Mouse (Mus musculus) mouse trophoblast stem cell (cell line): ENCODE results near the gene Gmds.

Source experiments
- in situ Hi-C, 2 experiments: fragments of 300-500 bp; cut with MseI, MboI; formaldehyde crosslinking; loops; 2 replicates in 1 of 2; 3 replicates in 1 of 2; pipeline ENCODE4 v1.15.1; 2025

Gene Gmds

GRCm38 (mm10) chr13:31812701-31813100 is 525.8 kb downstream of the Gmds start:
- in situ Hi-C loops: no loop called here

GRCm38 (mm10) chr13:31811542-31812021 is 527.0 kb downstream of the Gmds start:
- in situ Hi-C loops: no loop called here

- in situ Hi-C loops: no loop called here
Measured at GRCm38 (mm10) chr13:31810693-31811541, 527.6 kb downstream of the Gmds start.

- in situ Hi-C loops: no loop called here
Measured at GRCm38 (mm10) chr13:31810375-31810692, 528.2 kb downstream of the Gmds start.

GRCm38 (mm10) chr13:31809701-31810100 is 528.8 kb downstream of the Gmds start:
- in situ Hi-C loops: loop anchor here in 1 of 2 experiments (10.0 kb wide), 1 partner anchor 145 kb away; no protein-coding TSS in a partner anchor

- in situ Hi-C loops: loop anchor here in 1 of 2 experiments (10.0 kb wide), 1 partner anchor 146 kb away; no protein-coding TSS in a partner anchor
Measured at GRCm38 (mm10) chr13:31808804-31809420, 529.6 kb downstream of the Gmds start.

GRCm38 (mm10) chr13:31808116-31808803 is 530.3 kb downstream of the Gmds start:
- in situ Hi-C loops: loop anchor here in 1 of 2 experiments (10.0 kb wide), 1 partner anchor 147 kb away; no protein-coding TSS in a partner anchor

- in situ Hi-C loops: loop anchor here in 1 of 2 experiments (10.0 kb wide), 1 partner anchor 147 kb away; no protein-coding TSS in a partner anchor
Measured at GRCm38 (mm10) chr13:31807736-31808115, 530.8 kb downstream of the Gmds start.

GRCm38 (mm10) chr13:31806890-31807735 is 531.4 kb downstream of the Gmds start:
- in situ Hi-C loops: loop anchor here in 1 of 2 experiments (10.0 kb wide), 1 partner anchor 148 kb away; no protein-coding TSS in a partner anchor

GRCm38 (mm10) chr13:31806428-31806832 is 532.1 kb downstream of the Gmds start, which contains the start of gene Foxc1:
Gene Foxc1 (plus strand): TSS chr13:31806633.
- in situ Hi-C loops: loop anchor here in 1 of 2 experiments (10.0 kb wide), 1 partner anchor 148 kb away; no protein-coding TSS in a partner anchor

GRCm38 (mm10) chr13:31805831-31806427 is 532.6 kb downstream of the Gmds start:
- in situ Hi-C loops: loop anchor here in 1 of 2 experiments (10.0 kb wide), 1 partner anchor 149 kb away; no protein-coding TSS in a partner anchor

- in situ Hi-C loops: loop anchor here (5.0 to 10.0 kb wide), 2 partner anchors 150 to 153 kb away; no protein-coding TSS in a partner anchor
Measured at GRCm38 (mm10) chr13:31804571-31804970, 534.0 kb downstream of the Gmds start.

GRCm38 (mm10) chr13:31803166-31804093 is 535.1 kb downstream of the Gmds start:
- in situ Hi-C loops: loop anchor here (5.0 to 10.0 kb wide), 2 partner anchors 151 to 154 kb away; no protein-coding TSS in a partner anchor

- in situ Hi-C loops: loop anchor here (5.0 to 10.0 kb wide), 2 partner anchors 152 to 155 kb away; no protein-coding TSS in a partner anchor
Measured at GRCm38 (mm10) chr13:31802447-31802846, 536.1 kb downstream of the Gmds start.

GRCm38 (mm10) chr13:31801703-31802305 is 536.7 kb downstream of the Gmds start:
- in situ Hi-C loops: loop anchor here (5.0 to 10.0 kb wide), 2 partner anchors 153 to 155 kb away; no protein-coding TSS in a partner anchor

- in situ Hi-C loops: loop anchor here (5.0 to 10.0 kb wide), 2 partner anchors 154 to 156 kb away; no protein-coding TSS in a partner anchor
Measured at GRCm38 (mm10) chr13:31800581-31801576, 537.7 kb downstream of the Gmds start.

GRCm38 (mm10) chr13:31798075-31798474 is 540.5 kb downstream of the Gmds start:
- in situ Hi-C loops: loop anchor here (5.0 to 25.0 kb wide), 5 partner anchors 417 to 617 kb away; no protein-coding TSS in a partner anchor
